Mouse (Mus musculus): ENCODE results near the gene Mctp1. TPM values are rescaled to one million over a fixed set of nuclear protein-coding genes. Genes with fewer than 3 reads are reported as not detected.
"Not testable (repeated sequence)": the region's sequence is repeated elsewhere in the genome, so short reads cannot be mapped to it uniquely, and the experiment has no call there.

The Mctp1 gene
- polyA plus RNA-seq, 1 experiment from 2014 or later, result 3.0 TPM

DNA sequence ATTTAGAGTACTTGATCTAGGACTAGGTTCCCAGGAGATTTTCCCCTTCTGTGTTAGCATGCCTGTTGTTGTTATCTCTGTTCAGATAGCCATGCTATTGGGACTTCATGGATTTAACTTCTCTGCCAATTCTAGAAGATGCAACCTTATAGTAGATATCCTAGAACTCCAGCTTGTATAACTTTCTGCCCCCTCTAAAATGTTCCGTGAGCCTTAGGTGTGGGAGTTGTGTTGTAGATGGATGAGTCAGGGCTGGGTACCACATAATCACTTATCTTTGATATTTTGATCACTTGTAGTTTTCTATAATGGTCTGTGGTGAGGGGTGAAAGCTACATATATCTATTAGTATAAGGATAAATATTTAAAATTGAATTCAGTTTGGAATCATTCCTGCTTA lies 54.4 kb downstream of the Mctp1 start:
- no peak overlapping the region for H3K4me3 ChIP-seq (replicated peaks; ENCODE audit: low read length)
- DNase-seq (ENCODE audit: low spot score) (no peak), ATAC-seq (ENCODE audit: low FRiP score) (no peak)
- H3K4me1 ChIP-seq (replicated peaks; ENCODE audit: control insufficient read depth, insufficient read depth, low read length), result no peaks in the 10 kb centered on the region
- H3K27ac ChIP-seq, result no peak overlapping the region
- no peak overlapping the region for H3K4me2 ChIP-seq (replicated peaks)
- H3K9me3 ChIP-seq (ENCODE audit: control insufficient read depth, low read length), result no peaks in the 10 kb centered on the region
- H3K27me3 ChIP-seq (ENCODE audit: control insufficient read depth, insufficient read depth, low read length), result no peaks in the 10 kb centered on the region
- H3K36me3 ChIP-seq (replicated peaks; ENCODE audit: control insufficient read depth, insufficient read depth), result no peaks in the 10 kb centered on the region
- H3K9ac ChIP-seq, result no peak overlapping the region
- WGBS, result 95% methylated on average over 1 of the region's 1 CpGs

DNA sequence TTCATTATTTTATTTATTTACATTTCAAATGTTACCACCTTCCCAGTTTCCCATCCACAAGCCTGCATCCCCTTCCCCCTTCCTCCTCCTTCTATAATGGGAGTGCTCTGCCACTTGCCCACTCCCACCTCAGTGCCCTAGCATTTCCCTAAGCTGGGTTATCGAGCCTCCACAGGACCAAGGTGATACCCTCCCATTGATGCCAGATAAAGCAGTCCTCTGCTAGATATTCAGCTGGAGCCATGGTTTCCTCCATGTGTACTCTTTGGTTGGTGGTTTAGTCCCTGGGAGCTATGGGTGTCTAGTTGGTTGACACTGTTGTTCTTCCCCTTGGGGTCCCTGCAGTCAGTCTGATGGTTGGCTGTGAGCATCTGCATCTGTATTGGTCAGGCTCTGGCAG lies 61.7 kb downstream of the Mctp1 start:
- 85% methylated on average over 1 of the region's 1 CpGs for WGBS
- DNase-seq (ENCODE audit: low spot score), result no peak
- no peak overlapping the region for H3K9ac ChIP-seq
- no peak for ATAC-seq (ENCODE audit: low FRiP score)
- no peak overlapping the region for H3K4me2 ChIP-seq (replicated peaks)
- no peak overlapping the region for H3K27ac ChIP-seq
- no peak overlapping the region for H3K4me3 ChIP-seq (replicated peaks; ENCODE audit: low read length)
- no peaks in the 10 kb centered on the region for H3K4me1 ChIP-seq (replicated peaks; ENCODE audit: control insufficient read depth, insufficient read depth, low read length)
- no peaks in the 10 kb centered on the region for H3K9me3 ChIP-seq (ENCODE audit: control insufficient read depth, low read length)
- no peaks in the 10 kb centered on the region for H3K36me3 ChIP-seq (replicated peaks; ENCODE audit: control insufficient read depth, insufficient read depth)
- no peaks in the 10 kb centered on the region for H3K27me3 ChIP-seq (ENCODE audit: control insufficient read depth, insufficient read depth, low read length)

DNA sequence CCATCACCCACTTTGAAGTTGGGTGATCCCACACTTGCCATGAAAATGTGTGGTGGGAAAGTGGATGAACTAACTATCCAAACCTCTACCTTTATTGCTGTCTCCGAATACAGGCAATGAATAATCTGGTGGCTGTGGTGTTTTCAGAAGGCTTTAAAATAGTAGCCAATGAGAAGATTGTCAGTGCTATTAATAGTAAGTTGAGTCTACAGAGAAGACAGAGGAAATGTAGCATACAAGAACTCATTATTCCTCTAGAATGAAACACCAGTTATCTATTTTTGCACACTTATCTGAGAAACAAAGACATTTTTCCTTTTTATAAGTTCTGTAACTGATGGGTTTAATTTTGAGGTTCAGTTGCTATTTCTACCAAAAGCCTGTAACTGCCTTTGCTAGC lies 63.2 kb downstream of the Mctp1 start:
- Histone ChIP-seq H3K9me3 (ENCODE audit: control insufficient read depth, low read length) (no peaks in the 10 kb centered on the region), H3K4me1 (replicated peaks; ENCODE audit: control insufficient read depth, insufficient read depth, low read length) (no peaks in the 10 kb centered on the region), H3K9ac (no peak overlapping the region), H3K27ac (no peak overlapping the region), H3K4me2 (replicated peaks) (no peak overlapping the region), H3K36me3 (replicated peaks; ENCODE audit: control insufficient read depth, insufficient read depth) (no peaks in the 10 kb centered on the region), H3K4me3 (replicated peaks; ENCODE audit: low read length) (no peak overlapping the region), H3K27me3 (ENCODE audit: control insufficient read depth, insufficient read depth, low read length) (no peaks in the 10 kb centered on the region)
- 95% methylated on average over 1 of the region's 1 CpGs for WGBS
- ATAC-seq (ENCODE audit: low FRiP score), result no peak
- no peak for DNase-seq (ENCODE audit: low spot score)

DNA sequence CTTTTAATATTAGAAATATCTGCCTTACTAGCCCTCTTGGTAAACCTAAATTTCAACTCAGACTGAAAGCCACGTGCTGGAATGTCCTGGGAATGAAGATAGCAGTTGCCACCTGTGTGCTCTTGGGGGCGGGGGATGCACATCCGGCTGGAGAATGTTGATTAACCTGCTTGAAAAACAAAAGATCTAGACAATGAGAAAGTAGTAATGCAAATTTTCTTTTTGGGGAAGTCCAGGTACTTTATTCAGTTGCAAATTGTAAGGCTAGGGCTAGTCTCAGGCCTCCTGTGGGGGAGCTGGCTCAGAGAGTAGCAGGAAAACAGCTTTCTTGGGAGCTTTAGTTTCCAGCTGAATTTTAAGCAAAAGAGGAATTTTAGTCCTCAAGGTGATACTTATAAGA lies 67.2 kb downstream of the Mctp1 start:
- H3K27ac ChIP-seq; ATAC-seq (ENCODE audit: low FRiP score); H3K9ac ChIP-seq; H3K4me1 ChIP-seq (replicated peaks; ENCODE audit: control insufficient read depth, insufficient read depth, low read length); DNase-seq (ENCODE audit: low spot score); H3K9me3 ChIP-seq (ENCODE audit: control insufficient read depth, low read length); H3K36me3 ChIP-seq (replicated peaks; ENCODE audit: control insufficient read depth, insufficient read depth); H3K4me3 ChIP-seq (replicated peaks; ENCODE audit: low read length); H3K4me2 ChIP-seq (replicated peaks); H3K27me3 ChIP-seq (ENCODE audit: control insufficient read depth, insufficient read depth, low read length): not testable (repeated sequence)
- WGBS, result 81% methylated on average over 3 of the region's 3 CpGs

DNA sequence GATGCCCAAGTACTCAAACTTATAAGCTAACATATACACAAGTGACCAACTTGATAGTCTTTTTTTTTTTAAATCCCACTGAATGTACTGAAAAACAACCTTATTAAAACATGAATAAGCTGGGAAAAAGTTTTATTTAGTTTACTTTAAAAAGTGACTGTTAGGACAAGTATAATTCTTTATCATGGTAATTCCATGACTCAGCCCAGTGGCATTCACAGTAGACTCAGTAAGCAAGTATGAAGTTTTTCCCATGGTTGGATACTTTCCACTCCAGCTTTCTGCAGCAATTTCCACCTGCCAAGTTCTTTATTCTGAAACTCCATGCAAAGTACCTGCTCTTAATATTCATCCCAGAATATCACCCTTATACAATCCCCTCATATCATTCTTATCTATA lies 97.3 kb downstream of the Mctp1 start:
- DNase-seq (ENCODE audit: low spot score) (no peak), ATAC-seq (ENCODE audit: low FRiP score) (no peak)
- Histone ChIP-seq H3K27me3 (ENCODE audit: control insufficient read depth, insufficient read depth, low read length) (no peaks in the 10 kb centered on the region), H3K27ac (no peak overlapping the region), H3K4me1 (replicated peaks; ENCODE audit: control insufficient read depth, insufficient read depth, low read length) (peaks cover 5% of the 10 kb centered on the region; the same call in 1 of the 2 replicates), H3K4me3 (replicated peaks; ENCODE audit: low read length) (no peak overlapping the region), H3K4me2 (replicated peaks) (no peak overlapping the region), H3K9me3 (ENCODE audit: control insufficient read depth, low read length) (no peaks in the 10 kb centered on the region), H3K36me3 (replicated peaks; ENCODE audit: control insufficient read depth, insufficient read depth) (no peaks in the 10 kb centered on the region), H3K9ac (no peak overlapping the region)

DNA sequence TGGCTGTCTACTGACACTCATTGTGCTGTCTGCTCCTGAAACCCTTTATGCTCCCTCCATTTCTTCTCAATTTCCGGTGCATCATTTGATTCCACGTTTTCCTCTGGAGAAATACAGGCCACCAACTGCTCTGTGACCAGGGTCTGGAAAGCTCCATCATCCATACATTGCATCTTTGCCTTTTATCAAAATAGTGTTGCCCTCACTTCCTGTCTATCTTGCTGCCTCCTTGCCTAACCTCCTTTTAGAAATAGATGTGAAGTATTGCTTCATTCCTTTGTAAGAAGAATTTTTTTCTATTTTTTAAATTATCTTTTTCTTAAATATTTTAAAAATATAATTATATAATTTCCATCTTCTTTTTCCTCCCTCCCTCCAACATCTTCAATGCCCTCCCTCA lies 98.7 kb downstream of the Mctp1 start:
- Histone ChIP-seq H3K4me1 (replicated peaks; ENCODE audit: control insufficient read depth, insufficient read depth, low read length) (peaks cover 5% of the 10 kb centered on the region; the same call in 1 of the 2 replicates), H3K27me3 (ENCODE audit: control insufficient read depth, insufficient read depth, low read length) (no peaks in the 10 kb centered on the region), H3K9me3 (ENCODE audit: control insufficient read depth, low read length) (no peaks in the 10 kb centered on the region), H3K4me3 (replicated peaks; ENCODE audit: low read length) (no peak overlapping the region), H3K36me3 (replicated peaks; ENCODE audit: control insufficient read depth, insufficient read depth) (no peaks in the 10 kb centered on the region), H3K4me2 (replicated peaks) (no peak overlapping the region), H3K9ac (no peak overlapping the region), H3K27ac (no peak overlapping the region)
- WGBS, result 81% methylated on average over 2 of the region's 2 CpGs
- no peak for DNase-seq (ENCODE audit: low spot score)
- no peak for ATAC-seq (ENCODE audit: low FRiP score)

DNA sequence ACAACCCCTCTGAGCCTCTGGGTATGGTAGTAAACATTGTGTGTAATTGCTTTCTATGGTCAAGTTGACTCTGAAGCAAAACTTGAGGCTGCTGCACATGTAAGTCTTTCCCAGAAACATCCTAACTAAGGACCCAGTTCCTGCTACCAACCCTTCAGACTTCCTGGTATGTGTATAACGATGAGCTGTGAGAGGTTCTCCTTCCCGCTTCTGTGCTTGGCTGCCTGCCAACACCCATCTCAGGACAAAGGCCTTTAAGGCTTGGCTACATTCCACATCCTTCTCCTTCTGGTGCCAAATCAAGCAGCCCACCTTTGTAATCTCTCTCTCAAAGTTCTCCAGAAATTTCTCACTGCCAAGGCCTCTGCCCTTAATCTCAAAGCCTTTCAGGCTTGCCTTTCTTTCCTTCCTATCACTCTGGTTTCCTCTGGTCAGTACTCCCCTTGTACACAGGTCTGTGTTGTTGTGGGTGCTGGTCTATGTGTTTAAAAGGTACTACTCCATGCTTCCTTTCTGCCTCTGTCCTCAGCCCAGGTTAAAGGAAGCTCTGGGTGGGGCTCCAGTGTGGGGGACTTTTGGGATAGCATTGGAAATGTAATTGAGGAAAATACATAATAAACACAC lies 99.9 kb downstream of the Mctp1 start:
- Histone ChIP-seq H3K4me3 (replicated peaks; ENCODE audit: low read length) (no peak overlapping the region), H3K27me3 (ENCODE audit: control insufficient read depth, insufficient read depth, low read length) (no peaks in the 10 kb centered on the region), H3K9me3 (ENCODE audit: control insufficient read depth, low read length) (no peaks in the 10 kb centered on the region), H3K4me2 (replicated peaks) (no peak overlapping the region), H3K36me3 (replicated peaks; ENCODE audit: control insufficient read depth, insufficient read depth) (no peaks in the 10 kb centered on the region), H3K9ac (no peak overlapping the region), H3K4me1 (replicated peaks; ENCODE audit: control insufficient read depth, insufficient read depth, low read length) (peaks cover 5% of the 10 kb centered on the region; the same call in 1 of the 2 replicates), H3K27ac (no peak overlapping the region)
- DNase-seq (ENCODE audit: low spot score), result peak; percentile 62
- WGBS, result 31% methylated on average over 2 of the region's 2 CpGs
- ATAC-seq (ENCODE audit: low FRiP score), result peak; percentile 77

- no peak for ATAC-seq (ENCODE audit: low FRiP score)
- H3K9me3 ChIP-seq (ENCODE audit: control insufficient read depth, low read length), result no peaks in the 10 kb centered on the region
Measured at GRCm38 (mm10) chr13:76515896-76516295, 131.6 kb downstream of the Mctp1 start.

GRCm38 (mm10) chr13:76523170-76523569 lies 138.8 kb downstream of the Mctp1 start:
- Histone ChIP-seq H3K36me3 (replicated peaks; ENCODE audit: control insufficient read depth, insufficient read depth) (no peaks in the 10 kb centered on the region), H3K4me3 (replicated peaks; ENCODE audit: low read length) (no peak overlapping the region), H3K9ac (no peak overlapping the region), H3K27me3 (ENCODE audit: control insufficient read depth, insufficient read depth, low read length) (no peaks in the 10 kb centered on the region), H3K9me3 (ENCODE audit: control insufficient read depth, low read length) (no peaks in the 10 kb centered on the region), H3K27ac (no peak overlapping the region), H3K4me1 (replicated peaks; ENCODE audit: control insufficient read depth, insufficient read depth, low read length) (no peaks in the 10 kb centered on the region), H3K4me2 (replicated peaks) (no peak overlapping the region)
- ATAC-seq (ENCODE audit: low FRiP score), result no peak
- WGBS, result 60% methylated on average over 1 of the region's 1 CpGs
- no peak for DNase-seq (ENCODE audit: low spot score)

More at GRCm38 (mm10) chr13:76515896-76516295, 131.6 kb downstream of the Mctp1 start:
- H3K36me3 ChIP-seq (replicated peaks; ENCODE audit: control insufficient read depth, insufficient read depth), result no peaks in the 10 kb centered on the region
- H3K4me3 ChIP-seq (replicated peaks; ENCODE audit: low read length), result no peak overlapping the region
- no peak overlapping the region for H3K9ac ChIP-seq
- H3K27me3 ChIP-seq (ENCODE audit: control insufficient read depth, insufficient read depth, low read length), result no peaks in the 10 kb centered on the region
- no peak for DNase-seq (ENCODE audit: low spot score)
- no peak overlapping the region for H3K27ac ChIP-seq
- WGBS, result 100% methylated on average over 2 of the region's 2 CpGs
- no peaks in the 10 kb centered on the region for H3K4me1 ChIP-seq (replicated peaks; ENCODE audit: control insufficient read depth, insufficient read depth, low read length)
- H3K4me2 ChIP-seq (replicated peaks), result no peak overlapping the region

- H3K9ac ChIP-seq, result no peak overlapping the region
- no peaks in the 10 kb centered on the region for H3K4me1 ChIP-seq (replicated peaks; ENCODE audit: control insufficient read depth, insufficient read depth, low read length)
- no peak overlapping the region for H3K27ac ChIP-seq
- DNase-seq (ENCODE audit: low spot score) (no peak), ATAC-seq (ENCODE audit: low FRiP score) (no peak)
- H3K4me2 ChIP-seq (replicated peaks), result no peak overlapping the region
- no peaks in the 10 kb centered on the region for H3K36me3 ChIP-seq (replicated peaks; ENCODE audit: control insufficient read depth, insufficient read depth)
- no peaks in the 10 kb centered on the region for H3K27me3 ChIP-seq (ENCODE audit: control insufficient read depth, insufficient read depth, low read length)
- H3K9me3 ChIP-seq (ENCODE audit: control insufficient read depth, low read length), result no peaks in the 10 kb centered on the region
- no peak overlapping the region for H3K4me3 ChIP-seq (replicated peaks; ENCODE audit: low read length)
Measured at GRCm38 (mm10) chr13:76527326-76527725, 143.0 kb downstream of the Mctp1 start.
